Mouse (Mus musculus) MEL (cell line): ENCODE measurements around the gene Hbb-bs. TPM values are rescaled to one million over a fixed set of nuclear protein-coding genes. Genes with fewer than 3 reads are reported as not detected.

Experiments
- DNase-seq: peaks from one replicate; pipeline ENCODE4 v3.0.0; 2011; ENCODE audit warnings: low read depth, low spot score
- H3K27ac ChIP-seq: 2 replicates; pipeline ENCODE4 v1.5.1; 2012; ENCODE audit warnings: low read depth, mild to moderate bottlenecking, control low read depth, low read length, moderate library complexity; ENCODE audit not compliant: control insufficient read depth
- H3K27me3 ChIP-seq, 2 experiments: fragments of 150-350 bp in 1 of 2; sonication (generic) in 1 of 2; 2 replicates each; pipeline ENCODE4 v1.6.1; 2012; ENCODE audit warnings: low read length in 2 of 2, mild to moderate bottlenecking in 2 of 2, improper control_type of control experiment in 1 of 2, moderate library complexity in 1 of 2; ENCODE audit not compliant: insufficient read depth in 2 of 2, control insufficient read depth in 1 of 2
- H3K36me3 ChIP-seq, 2 experiments: 2 replicates each; pipeline ENCODE4 v1.6.1; 2012 to 2014; ENCODE audit warnings: low read length in 2 of 2, improper control_type of control experiment in 1 of 2, inconsistent platforms in 1 of 2, mild to moderate bottlenecking in 1 of 2; ENCODE audit not compliant: insufficient read depth in 2 of 2, control insufficient read depth in 1 of 2
- H3K4me1 ChIP-seq, 2 experiments: fragments of 150-350 bp in 1 of 2; sonication (generic) in 1 of 2; 2 replicates each; pipeline ENCODE4 v1.6.1; 2012; ENCODE audit warnings: low read length in 2 of 2, improper control_type of control experiment in 1 of 2, mild to moderate bottlenecking in 1 of 2; ENCODE audit not compliant: insufficient read depth in 2 of 2, control insufficient read depth in 1 of 2
- H3K4me3 ChIP-seq, 2 experiments: fragments of 150-350 bp in 1 of 2; sonication (generic) in 1 of 2; 2 replicates each; pipeline ENCODE4 v1.5.1; 2012; ENCODE audit warnings: low read depth in 2 of 2, low read length in 2 of 2, mild to moderate bottlenecking in 2 of 2, moderate library complexity in 2 of 2, control low read depth in 1 of 2, improper control_type of control experiment in 1 of 2; ENCODE audit not compliant: control insufficient read depth in 1 of 2, insufficient read depth in 1 of 2
- H3K79me2 ChIP-seq: 2 replicates; pipeline ENCODE4 v1.6.1; 2012; ENCODE audit warnings: mild to moderate bottlenecking, low read length, moderate library complexity; ENCODE audit not compliant: control insufficient read depth, poor library complexity, insufficient read depth
- H3K9ac ChIP-seq: 2 replicates; pipeline ENCODE4 v1.6.1; 2012; ENCODE audit warnings: low read depth, mild to moderate bottlenecking, control low read depth, low read length, moderate library complexity; ENCODE audit not compliant: control insufficient read depth, poor library complexity, severe bottlenecking
- H3K9me3 ChIP-seq: fragments of 150-350 bp; sonication (generic); replicated peaks from 2 replicates; pipeline ENCODE4 v1.6.1; 2012; ENCODE audit warnings: mild to moderate bottlenecking, low read length, improper control_type of control experiment, moderate library complexity; ENCODE audit not compliant: insufficient read depth
- BHLHE40 ChIP-seq: IDR thresholded peaks from 2 replicates; pipeline ENCODE4 v1.6.1; 2012; ENCODE audit warnings: low read depth, mild to moderate bottlenecking, inconsistent platforms, low read length, improper control_type of control experiment, borderline replicate concordance
- CHD1 ChIP-seq: IDR thresholded peaks from 2 replicates; pipeline ENCODE4 v1.6.1; 2012; ENCODE audit warnings: low read depth, mild to moderate bottlenecking, inconsistent platforms, low read length, improper control_type of control experiment
- CTCF ChIP-seq, 3 experiments: IDR thresholded peaks in 2 of 3; conservative IDR thresholded peaks in 1 of 3; 2 replicates each; pipeline ENCODE4 v1.5.1; 2011 to 2012; ENCODE audit warnings: low read length in 3 of 3, low read depth in 2 of 3, mild to moderate bottlenecking in 2 of 3, improper control_type of control experiment in 1 of 3, inconsistent platforms in 1 of 3, mixed read lengths in 1 of 3, moderate library complexity in 1 of 3; ENCODE audit not compliant: control insufficient read depth in 1 of 3, insufficient read depth in 1 of 3, poor library complexity in 1 of 3, severe bottlenecking in 1 of 3
- EP300 ChIP-seq, 2 experiments: IDR thresholded peaks; 2 replicates each; pipeline ENCODE4 v1.6.1; 2011; ENCODE audit warnings: improper control_type of control experiment in 2 of 2, low read length in 2 of 2, low read depth in 1 of 2, mild to moderate bottlenecking in 1 of 2
- ETS1 ChIP-seq: IDR thresholded peaks from 2 replicates; pipeline ENCODE4 v1.6.1; 2012; ENCODE audit warnings: low read depth, mild to moderate bottlenecking, inconsistent platforms, low read length, improper control_type of control experiment, moderate library complexity
- GATA1 ChIP-seq: IDR thresholded peaks from 2 replicates; pipeline ENCODE4 v1.6.1; 2011; ENCODE audit warnings: low read depth, low read length, improper control_type of control experiment
- HCFC1 ChIP-seq: IDR thresholded peaks from 2 replicates; pipeline ENCODE4 v1.6.1; 2012; ENCODE audit warnings: low read depth, mild to moderate bottlenecking, inconsistent platforms, low read length, improper control_type of control experiment, moderate library complexity
- KAT2A ChIP-seq: conservative IDR thresholded peaks from 2 replicates; pipeline ENCODE4 v1.6.1; 2012; ENCODE audit warnings: low read depth, low read length, improper control_type of control experiment, inconsistent platforms
- MAFK ChIP-seq: IDR thresholded peaks from 2 replicates; pipeline ENCODE4 v1.6.1; 2011; ENCODE audit warnings: low read depth, mild to moderate bottlenecking, low read length, improper control_type of control experiment, borderline replicate concordance
- MAX ChIP-seq: IDR thresholded peaks from 2 replicates; pipeline ENCODE4 v1.6.1; 2011; ENCODE audit warnings: low read length, improper control_type of control experiment
- MXI1 ChIP-seq: IDR thresholded peaks from 2 replicates; pipeline ENCODE4 v1.6.1; 2011; ENCODE audit warnings: mild to moderate bottlenecking, low read depth, low read length, improper control_type of control experiment
- MYC ChIP-seq: IDR thresholded peaks from 2 replicates; pipeline ENCODE4 v1.6.1; 2011; ENCODE audit warnings: low read depth, mild to moderate bottlenecking, low read length, improper control_type of control experiment, moderate library complexity
- NELFE ChIP-seq: IDR thresholded peaks from 2 replicates; pipeline ENCODE4 v1.6.1; 2011; ENCODE audit warnings: low read depth, low read length, improper control_type of control experiment
- POLR2AphosphoS5 ChIP-seq: IDR thresholded peaks from 2 replicates; pipeline ENCODE4 v1.6.1; 2012; ENCODE audit warnings: low read depth, borderline replicate concordance, mild to moderate bottlenecking, inconsistent platforms, low read length, moderate library complexity, mixed read lengths
- RCOR1 ChIP-seq: IDR thresholded peaks from 2 replicates; pipeline ENCODE4 v1.6.1; 2012; ENCODE audit warnings: low read depth, mild to moderate bottlenecking, inconsistent platforms, low read length, improper control_type of control experiment
- SIN3A ChIP-seq: IDR thresholded peaks from 2 replicates; pipeline ENCODE4 v1.6.1; 2012; ENCODE audit warnings: low read length, improper control_type of control experiment, inconsistent platforms
- SMC3 ChIP-seq: IDR thresholded peaks from 2 replicates; pipeline ENCODE4 v1.6.1; 2011; ENCODE audit warnings: low read depth, low read length, improper control_type of control experiment
- TAL1 ChIP-seq: IDR thresholded peaks from 2 replicates; pipeline ENCODE4 v1.6.1; 2012; ENCODE audit warnings: mild to moderate bottlenecking, inconsistent platforms, low read length, moderate library complexity, mixed read lengths
- TBP ChIP-seq: IDR thresholded peaks from 2 replicates; pipeline ENCODE4 v1.8.0; 2011; ENCODE audit warnings: low read depth, low read length, improper control_type of control experiment
- TCF12 ChIP-seq: IDR thresholded peaks from 2 replicates; pipeline ENCODE4 v1.6.1; 2014; ENCODE audit warnings: low read depth, mild to moderate bottlenecking, inconsistent platforms, low read length, improper control_type of control experiment, moderate library complexity
- ZKSCAN1 ChIP-seq: IDR thresholded peaks from 2 replicates; pipeline ENCODE4 v1.6.1; 2012; ENCODE audit warnings: low read depth, mild to moderate bottlenecking, inconsistent platforms, low read length, improper control_type of control experiment, moderate library complexity
- ZNF384 ChIP-seq: IDR thresholded peaks from 2 replicates; pipeline ENCODE4 v1.6.1; 2012; ENCODE audit warnings: low read depth, mild to moderate bottlenecking, inconsistent platforms, low read length, improper control_type of control experiment
- polyA plus RNA-seq, 2 experiments: library from polyadenylated mRNA; stranded (reverse) in 1 of 2; unstranded in 1 of 2; fragments of >175 nt in 1 of 2; fragments of >200 nt in 1 of 2; gene quantifications; 2 replicates each; pipeline versions ENCODE4 v1.2.1 to v1.2.4; 2012; ENCODE audit warnings: low replicate concordance in 2 of 2, low read depth in 1 of 2; ENCODE audit not compliant: insufficient read length in 2 of 2, insufficient read depth in 1 of 2, missing spikeins in 1 of 2
- total RNA-seq: library from RNA; depleted of rRNA; stranded (reverse); fragments of 300-350 nt; gene quantifications from 2 replicates; pipeline ENCODE4 v1.2.3, GENCODE M21; 2012

The Hbb-bs gene
- total and polyA plus RNA-seq, 3 experiments, result 79.0 to 208 TPM; not detected in 1

DNA sequence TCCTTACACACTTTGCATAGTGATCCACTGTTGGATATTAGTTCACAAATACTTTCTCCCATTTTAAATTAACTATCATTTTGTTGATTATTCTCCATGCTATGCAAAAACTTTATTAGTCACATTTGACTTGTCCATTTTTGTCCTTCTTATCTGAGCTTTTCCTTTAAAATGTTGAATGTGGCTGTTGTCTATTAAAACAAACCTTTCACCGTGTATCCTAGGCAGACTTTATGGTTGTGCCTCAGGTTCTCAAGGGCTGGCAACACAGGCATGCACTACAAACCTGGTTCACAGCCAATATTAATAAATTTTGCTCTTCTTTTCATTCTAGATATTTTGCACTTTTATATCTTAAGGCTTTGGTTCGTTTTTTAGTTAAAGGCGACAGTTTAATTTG lies 17.1 kb downstream of the Hbb-bs start:
- H3K36me3 ChIP-seq, result peaks cover 0 to 31% of the 10 kb centered on the region in 2 experiments; a peak in 2 of 4 replicates
- H3K27me3 ChIP-seq, result no peaks in the 10 kb centered on the region
- H3K9me3 ChIP-seq, result no peaks in the 10 kb centered on the region
- H3K4me1 ChIP-seq, result peaks cover 23 to 26% of the 10 kb centered on the region in 2 experiments
- DNase-seq, result peak; percentile 44
- H3K27ac ChIP-seq, result peak overlapping the region; percentile 97
- peak overlapping the region; percentile 55 for H3K9ac ChIP-seq
- TF ChIP-seq MAX, result no peak
- TF ChIP-seq POLR2AphosphoS5, result no peak
- TF ChIP-seq TCF12, result no peak
- TF ChIP-seq KAT2A, result no peak
- no peaks in the 10 kb centered on the region for H3K79me2 ChIP-seq
- H3K4me3 ChIP-seq, result no peak overlapping the region

DNA sequence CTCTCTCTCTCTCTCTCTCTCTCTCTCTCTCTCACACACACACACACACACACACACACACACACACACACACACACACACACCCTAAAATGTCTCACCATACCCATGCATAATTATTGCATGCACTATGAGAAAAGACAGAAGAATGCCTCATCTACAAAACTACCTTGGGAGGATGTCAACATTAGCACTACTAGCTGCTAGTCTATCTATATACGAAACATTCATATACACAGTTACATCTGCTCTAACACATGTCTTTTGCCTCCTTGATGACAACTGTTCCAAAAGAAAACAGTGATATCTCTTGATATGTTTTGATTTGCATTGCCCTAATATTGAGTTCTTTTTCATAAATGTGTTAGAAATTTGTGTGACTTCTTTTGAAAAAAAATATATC lies 17.6 kb downstream of the Hbb-bs start:
- H3K4me3 ChIP-seq, result no peak overlapping the region
- H3K9me3 ChIP-seq, result no peaks in the 10 kb centered on the region
- DNase-seq, result peak; percentile 81

DNA sequence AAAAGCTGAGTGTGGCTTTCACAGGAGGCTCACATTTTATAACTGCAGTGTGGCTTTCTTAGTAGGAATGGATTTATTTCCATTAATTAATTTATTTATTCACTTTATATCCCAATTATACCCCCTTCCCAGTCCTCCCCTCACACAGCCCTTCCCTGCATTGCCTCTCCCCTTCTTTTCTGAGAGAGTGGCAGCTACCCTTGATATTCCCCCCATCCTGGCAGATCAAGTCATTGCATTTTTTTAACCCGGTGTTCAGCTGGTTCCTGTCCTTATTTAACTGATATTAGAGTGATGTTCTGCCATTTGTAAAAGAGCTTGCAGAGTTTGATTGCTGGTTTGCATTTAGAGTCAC lies 18.1 kb downstream of the Hbb-bs start:
- peak overlapping the region; percentile 54 for H3K9ac ChIP-seq

More for the DNA sequence above, 17.6 kb downstream of the Hbb-bs start:
- TF ChIP-seq RCOR1 (peak; percentile 48), CHD1 (no peak; the same call in 1 of the 2 replicates), MXI1 (peak; percentile 67; the same call in 1 of the 2 replicates), EP300 (IDR thresholded peaks at IDR 0.05; ENCODE audit: low read depth in 1 of 2, low read length in 2 of 2) (peak; percentile 50 to 72), HCFC1 (no peak), TCF12 (peak; percentile 56; the same call in 1 of the 2 replicates), ETS1 (peak; percentile 77), NELFE (no peak), MYC (peak; percentile 75), MAX (peak; percentile 18; the same call in 1 of the 2 replicates), SIN3A (peak; percentile 62; the same call in 1 of the 2 replicates), GATA1 (peak; percentile 38; the same call in 1 of the 2 replicates), BHLHE40 (no peak), MAFK (0 out of 2 replicates have a peak, but pooled peaks have one; percentile 14), ZKSCAN1 (no peak), SMC3 (no peak), TBP (no peak), TAL1 (peak; percentile 52; the same call in 1 of the 2 replicates)
- H3K27me3 ChIP-seq, result no peaks in the 10 kb centered on the region
- H3K4me1 ChIP-seq, result peaks cover 23 to 26% of the 10 kb centered on the region in 2 experiments
- H3K9ac ChIP-seq, result peak overlapping the region; percentile 14; the same call in 1 of the 2 replicates
- peaks cover 0 to 31% of the 10 kb centered on the region in 2 experiments; a peak in 2 of 4 replicates for H3K36me3 ChIP-seq
- peak overlapping the region; percentile 98 for H3K27ac ChIP-seq
- no peaks in the 10 kb centered on the region for H3K79me2 ChIP-seq

More for the DNA sequence above, 18.1 kb downstream of the Hbb-bs start:
- H3K4me3 ChIP-seq, result 0 out of 4 replicates have a peak overlapping the region, but pooled peaks of 1 of the 2 experiments have one; percentile 5
- H3K36me3 ChIP-seq, result peaks cover 0 to 29% of the 10 kb centered on the region in 2 experiments; a peak in 2 of 4 replicates
- DNase-seq, result peak; percentile 55
- no peaks in the 10 kb centered on the region for H3K79me2 ChIP-seq
- H3K9me3 ChIP-seq, result no peaks in the 10 kb centered on the region
- TF ChIP-seq CTCF (IDR thresholded peaks at IDR 0.05 in 2 of 3, conservative IDR thresholded peaks at IDR 0.05 in 1 of 3; ENCODE audit: control insufficient read depth in 1 of 3, insufficient read depth in 1 of 3, low read depth in 2 of 3, low read length in 3 of 3, poor library complexity in 1 of 3, severe bottlenecking in 1 of 3), result no peak
- peak; percentile 41; the same call in 1 of the 2 replicates for TF ChIP-seq MXI1
- peak; percentile 17; the same call in 1 of the 2 replicates for TF ChIP-seq SIN3A
- TF ChIP-seq ZNF384, result peak; percentile 50
- TF ChIP-seq, all 39 proteins: peak for 3
- H3K27me3 ChIP-seq, result no peaks in the 10 kb centered on the region
- H3K4me1 ChIP-seq, result peaks cover 23 to 24% of the 10 kb centered on the region in 2 experiments
- H3K27ac ChIP-seq, result peak overlapping the region; percentile 98
